Mouse (Mus musculus) embryonic fibroblast, embryonic 13.5 days (primary cell): ENCODE measurements around the gene Pcgf1.

Source experiments
- CTCF ChIP-seq: IDR thresholded peaks from 2 replicates; pipeline ENCODE4 v1.5.1; 2011; ENCODE audit warnings: mild to moderate bottlenecking, control low read depth, low read length, moderate library complexity, borderline replicate concordance; ENCODE audit not compliant: insufficient read depth
- POLR2A ChIP-seq: IDR thresholded peaks from 2 replicates; pipeline ENCODE4 v1.6.1; 2011; ENCODE audit warnings: low read depth, mild to moderate bottlenecking, control low read depth, low read length, moderate library complexity

DNA sequence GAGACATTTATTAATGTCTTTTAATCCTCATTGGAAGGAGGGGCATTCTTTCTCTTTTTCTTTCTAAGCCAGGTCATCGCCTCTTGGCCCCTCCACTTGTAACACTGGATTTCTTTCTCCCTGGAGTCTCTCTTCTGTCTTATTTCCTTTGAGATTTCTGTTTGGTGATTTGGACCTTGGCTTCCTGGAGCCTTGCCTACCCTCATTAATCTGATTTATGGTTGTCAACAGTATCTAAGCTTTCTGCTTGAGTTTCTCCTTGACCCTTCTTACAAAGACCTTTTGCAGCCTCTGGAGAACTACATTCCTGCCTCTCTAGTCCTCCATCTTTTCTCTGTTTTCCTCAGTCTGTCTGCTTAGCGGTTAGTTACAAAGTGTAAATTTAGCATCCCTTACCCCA lies 20.7 kb downstream of the Pcgf1 start:
- TF ChIP-seq CTCF (no peak), POLR2A (no peak)
